Mouse (Mus musculus): ENCODE measurements around the gene Usp15. TPM values are rescaled to one million over a fixed set of nuclear protein-coding genes. Genes with fewer than 3 reads are reported as not detected.

Gene Usp15
- 74.1 and 74.2 TPM in 2 replicates for polyA plus RNA-seq (2015; fragmentation: Nextera tagmentation; extraction: Ambion mirVana)

GRCm38 (mm10) chr10:123196835-123197559 lies at the start of gene Usp15:
Gene Usp15 (minus strand): TSS chr10:123196995.

DNA sequence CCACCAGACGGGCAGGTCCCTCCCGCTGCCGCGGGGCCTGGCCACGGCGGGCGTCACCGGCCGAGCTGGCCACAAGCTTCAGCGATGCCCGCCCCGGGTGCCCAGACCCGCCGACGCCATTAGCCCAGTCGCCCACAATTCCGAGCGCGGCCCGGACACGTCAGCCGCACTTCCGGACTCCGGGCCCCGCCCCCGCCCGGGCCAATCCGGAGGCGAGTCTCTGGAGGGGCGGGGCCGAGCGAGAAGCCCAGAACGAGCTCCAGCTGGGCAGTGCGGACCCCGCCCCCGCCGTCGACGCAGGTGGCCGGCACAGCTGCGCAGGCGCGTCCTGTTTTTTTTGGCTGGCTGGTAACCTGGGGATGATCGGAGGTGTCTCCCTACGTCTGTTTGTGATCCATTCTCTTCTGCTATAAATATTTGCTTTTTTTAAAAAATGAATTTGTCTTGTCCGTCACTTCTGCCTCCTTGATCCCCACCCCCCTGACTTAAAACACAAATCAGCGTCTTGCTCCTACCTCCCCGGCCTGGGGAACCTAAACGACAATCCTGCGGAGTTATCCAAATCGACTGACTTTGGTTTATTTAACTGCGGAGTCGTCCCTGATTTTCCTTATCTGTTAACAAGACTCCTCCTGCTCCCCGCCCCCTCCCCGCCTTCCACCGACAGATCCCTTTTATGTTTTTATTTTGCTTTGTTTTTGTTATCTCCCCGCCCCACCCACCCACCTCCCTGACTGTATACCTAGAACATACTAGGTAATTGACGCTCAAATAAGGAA lies 120.4 kb downstream of the Usp15 start, which contains the start of gene Mon2:
Gene Mon2 (minus strand): TSS at position 261 of the 779 bp plus-strand sequence.

Small RNAs within 50 kb of the gene (microRNA-seq; reads per million reads assigned to microRNA genes)
- 0.21 to 0.61 reads per million in 2 experiments for gene Gm27920

Other genes starting within 250 kb of the Usp15 start
- 16.0 and 16.4 TPM in 2 replicates for gene Mon2, start 120.5 kb downstream of the Usp15 start, polyA plus RNA-seq (2015; fragmentation: Nextera tagmentation; extraction: Ambion mirVana)
- 0.16 and 0.35 TPM in 2 replicates for gene Fam19a2, start 67.0 kb upstream of the Usp15 start, polyA plus RNA-seq (2015; fragmentation: Nextera tagmentation; extraction: Ambion mirVana)

Measured in skeletal muscle tissue, postnatal 0 days (tissue).